Mouse (Mus musculus) liver, embryonic 14.5 days (tissue): ENCODE data around the gene Serpine1. TPM values are rescaled to one million over a fixed set of nuclear protein-coding genes. Genes with fewer than 3 reads are reported as not detected.

Experiments used
- ATAC-seq: fragments of 200-750 bp; cut with Nextera tagmentation; 2 replicates; pipeline ENCODE4 v1.8.0; 2017; ENCODE audit warnings: moderate number of reproducible peaks, mild to moderate bottlenecking, moderate library complexity; ENCODE audit not compliant: insufficient read depth
- DNase-seq, 3 experiments: peaks; one replicate each; pipeline ENCODE4 v3.0.0-alpha.2; 2012 to 2013; ENCODE audit warnings: low read depth in 3 of 3, low spot score in 3 of 3
- H3K27ac ChIP-seq: fragments of 300-500 bp; sonication (generic); 2 replicates; pipeline ENCODE4 v1.5.1; 2014; ENCODE audit warnings: moderate library complexity, mild to moderate bottlenecking, control low read depth, inconsistent platforms
- H3K27me3 ChIP-seq: fragments of 300-500 bp; sonication (generic); 2 replicates; pipeline ENCODE4 v1.6.1; 2014; ENCODE audit warnings: mild to moderate bottlenecking, low read length, moderate library complexity; ENCODE audit not compliant: control insufficient read depth, insufficient read depth
- H3K36me3 ChIP-seq: fragments of 300-500 bp; sonication (generic); replicated peaks from 2 replicates; pipeline ENCODE4 v1.6.1; 2014; ENCODE audit warnings: low read depth; ENCODE audit not compliant: control insufficient read depth, insufficient read depth
- H3K4me1 ChIP-seq, 2 experiments: fragments of 200-500 bp in 1 of 2; fragments of 300-500 bp in 1 of 2; sonication (generic) in 1 of 2; replicated peaks; 2 replicates each; pipeline ENCODE4 v1.6.1; 2012 to 2014; ENCODE audit warnings: antibody characterized with exemption in 1 of 2, inconsistent platforms in 1 of 2, low read length in 1 of 2; ENCODE audit not compliant: control insufficient read depth in 2 of 2, insufficient read depth in 2 of 2
- H3K4me2 ChIP-seq: fragments of 300-500 bp; sonication (generic); 2 replicates; pipeline ENCODE4 v1.6.1; 2014; ENCODE audit warnings: low read depth, mild to moderate bottlenecking, control low read depth, moderate library complexity
- H3K4me3 ChIP-seq, 2 experiments: fragments of 200-500 bp in 1 of 2; fragments of 300-500 bp in 1 of 2; sonication (generic) in 1 of 2; 2 replicates each; pipeline ENCODE4 v1.5.1; 2012 to 2014; ENCODE audit warnings: low read depth in 2 of 2, low read length in 2 of 2, mild to moderate bottlenecking in 2 of 2, control low read depth in 1 of 2, inconsistent platforms in 1 of 2, moderate library complexity in 1 of 2; ENCODE audit not compliant: insufficient read depth in 1 of 2
- H3K9ac ChIP-seq: fragments of 300-500 bp; sonication (generic); replicated peaks from 2 replicates; pipeline ENCODE4 v1.6.1; 2014; ENCODE audit warnings: mild to moderate bottlenecking, control low read depth, moderate library complexity
- H3K9me3 ChIP-seq: fragments of 300-500 bp; sonication (generic); 2 replicates; pipeline ENCODE4 v1.6.1; 2016; ENCODE audit warnings: low read length, mixed read lengths; ENCODE audit not compliant: control insufficient read depth
- CTCF ChIP-seq: IDR thresholded peaks from 2 replicates; pipeline ENCODE4 v1.5.1; 2016; ENCODE audit warnings: antibody characterized with exemption, low read depth, control low read depth
- EP300 ChIP-seq: IDR thresholded peaks from 2 replicates; pipeline ENCODE4 v1.6.1; 2016; ENCODE audit warnings: antibody characterized with exemption, low read depth
- WGBS: fragments of 180-500 bp; shearing (Covaris S2); extraction: QIAGEN DNeasy Blood & Tissue Kit; methylation state at CpG from one replicate; pipeline ENCODE4 v1.1.7; 2014; ENCODE audit not compliant: insufficient replicate concordance; 5-methylcytosine and 5-hydroxymethylcytosine counted together
- polyA plus RNA-seq, 2 experiments: library from polyadenylated mRNA; depleted of rRNA in 1 of 2; stranded (reverse) in 1 of 2; unstranded in 1 of 2; fragments of >200 nt; fragmentation: Nextera tagmentation in 1 of 2; extraction: Ambion mirVana in 1 of 2; gene quantifications; 2 replicates each; pipeline versions ENCODE4 v1.2.1 to v1.2.3; 2012 to 2014

Gene Serpine1
- polyA plus RNA-seq, 2 experiments, result 0.23 TPM; not detected in 1

DNA sequence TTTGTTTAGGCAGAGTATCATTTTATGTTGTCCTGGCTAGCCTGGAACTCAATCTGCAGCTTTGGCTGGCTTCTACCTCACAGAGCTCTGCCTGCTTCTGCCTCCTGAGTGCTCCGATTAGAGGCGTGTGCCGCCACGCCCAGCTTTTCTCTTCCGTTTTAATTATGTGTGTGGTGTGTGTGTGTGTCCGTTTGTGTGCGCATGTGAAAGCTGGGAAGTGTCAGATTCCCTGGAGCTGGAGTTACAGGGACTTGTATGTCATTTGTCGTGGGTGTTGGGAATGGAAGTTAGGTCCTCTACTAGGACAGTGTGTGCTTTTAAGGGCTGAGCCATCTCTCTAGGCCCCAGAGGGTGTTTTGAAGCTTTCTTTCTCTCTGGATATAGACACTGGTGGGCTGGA, 1.1 kb upstream of the Serpine1 start:
- peaks cover 6 to 23% of the 10 kb centered on the region in 2 experiments for H3K4me1 ChIP-seq
- DNase-seq (no peak), ATAC-seq (no peak)
- no peak overlapping the region for H3K4me2 ChIP-seq
- H3K4me3 ChIP-seq, result no peak overlapping the region
- H3K27ac ChIP-seq, result no peak overlapping the region
- no peaks in the 10 kb centered on the region for H3K27me3 ChIP-seq
- 76% methylated on average over 8 of the region's 8 CpGs for WGBS
- no peaks in the 10 kb centered on the region for H3K9me3 ChIP-seq
- no peaks in the 10 kb centered on the region for H3K36me3 ChIP-seq
- H3K9ac ChIP-seq, result no peak overlapping the region
- no peak for TF ChIP-seq CTCF
- no peak for TF ChIP-seq EP300

DNA sequence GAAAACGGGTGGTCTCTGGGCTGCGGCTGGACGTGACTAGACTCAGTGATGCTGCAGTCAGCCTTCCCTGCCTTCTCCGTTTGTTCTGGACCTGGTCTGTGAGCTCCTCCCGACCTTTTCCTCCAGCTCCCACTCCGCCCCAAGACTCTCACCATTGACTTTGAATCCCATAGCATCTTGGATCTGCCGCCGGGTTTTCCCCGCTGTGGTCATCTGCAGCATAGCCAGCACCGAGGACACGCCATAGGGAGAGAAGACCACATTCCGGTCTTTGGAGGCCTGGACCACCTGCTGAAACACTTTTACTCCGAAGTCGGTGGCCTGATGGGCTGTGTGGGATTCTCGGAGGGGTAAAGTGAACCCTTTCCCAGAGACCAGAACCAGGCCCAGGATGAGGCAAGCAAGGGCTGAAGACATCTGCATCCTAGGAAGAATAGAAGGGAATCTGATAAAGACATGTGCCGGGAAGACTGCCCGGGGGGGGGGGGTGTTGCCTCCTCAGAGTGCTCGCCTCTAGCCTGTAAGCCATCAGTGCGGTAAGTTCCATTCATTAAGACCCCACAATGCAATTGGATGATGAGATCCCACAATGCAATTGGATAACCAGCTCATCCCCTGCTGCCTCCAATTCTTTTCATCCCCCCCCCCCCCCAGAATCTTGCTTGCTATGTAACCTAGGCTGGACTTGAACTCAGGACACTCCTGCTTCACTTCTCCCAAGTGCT, 1.0 kb downstream of the Serpine1 start:
- TF ChIP-seq CTCF, result no peak
- no peak for TF ChIP-seq EP300
- no peak for DNase-seq
- Histone ChIP-seq H3K36me3 (no peaks in the 10 kb centered on the region), H3K4me1 (peaks cover 3 to 17% of the 10 kb centered on the region in 2 experiments), H3K27ac (no peak overlapping the region), H3K4me3 (no peak overlapping the region), H3K9me3 (no peaks in the 10 kb centered on the region), H3K9ac (no peak overlapping the region), H3K4me2 (no peak overlapping the region), H3K27me3 (no peaks in the 10 kb centered on the region; the same call in 1 of the 2 replicates)
- ATAC-seq, result no peak
- 78% methylated on average over 19 of the region's 19 CpGs for WGBS

DNA sequence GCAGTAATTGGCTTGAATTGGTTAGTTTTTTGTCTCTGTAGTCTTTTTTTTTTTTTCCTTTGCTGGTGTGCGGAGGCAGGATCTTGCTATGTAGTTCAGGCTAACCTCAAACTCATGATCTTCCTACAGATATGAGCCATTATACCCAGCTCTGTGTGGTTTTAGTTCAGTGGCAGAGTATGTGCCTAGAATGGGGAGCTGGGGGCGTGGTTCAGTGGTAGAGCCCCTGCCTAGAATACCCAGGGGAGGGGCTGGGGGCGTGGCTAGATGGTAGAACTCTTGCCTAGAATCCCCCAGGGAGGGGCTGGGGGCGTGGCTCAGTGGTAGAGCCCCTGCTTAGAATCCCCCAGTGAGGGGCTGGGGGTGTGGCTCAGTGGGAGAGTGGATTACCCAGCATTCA, 3.4 kb downstream of the Serpine1 start:
- Histone ChIP-seq H3K27me3 (no peaks in the 10 kb centered on the region; the same call in 1 of the 2 replicates), H3K4me2 (no peak overlapping the region), H3K4me1 (peaks cover 3 to 7% of the 10 kb centered on the region in 2 experiments), H3K9me3 (no peaks in the 10 kb centered on the region), H3K4me3 (no peak overlapping the region), H3K9ac (no peak overlapping the region), H3K27ac (no peak overlapping the region), H3K36me3 (no peaks in the 10 kb centered on the region)
- TF ChIP-seq CTCF, result no peak
- TF ChIP-seq EP300, result no peak
- DNase-seq, result no peak
- no peak for ATAC-seq
- 34% methylated on average over 4 of the region's 4 CpGs for WGBS

DNA sequence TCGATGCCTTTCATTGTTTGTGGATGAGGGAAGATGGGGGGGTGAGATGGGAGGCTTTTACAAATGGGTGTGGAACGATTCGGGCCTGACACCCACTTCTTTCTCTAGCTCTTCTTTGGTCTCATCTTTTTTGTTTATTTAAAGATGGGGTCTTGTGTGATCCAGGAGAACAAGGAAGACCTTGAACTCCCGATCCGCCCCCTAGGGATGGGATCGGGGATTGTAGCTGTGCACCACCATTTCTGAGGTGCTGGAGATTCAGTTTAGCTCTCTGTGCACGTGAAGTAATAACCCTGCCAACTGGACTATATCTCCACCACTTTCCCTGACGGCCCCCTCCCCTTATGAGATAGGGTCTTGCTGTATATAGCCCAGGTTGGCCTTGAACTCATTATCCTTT, 6.1 kb downstream of the Serpine1 start:
- Histone ChIP-seq H3K4me2 (no peak overlapping the region), H3K27me3 (no peaks in the 10 kb centered on the region; the same call in 1 of the 2 replicates), H3K9me3 (no peaks in the 10 kb centered on the region), H3K27ac (no peak overlapping the region), H3K9ac (no peak overlapping the region), H3K4me3 (no peak overlapping the region), H3K4me1 (no peaks in the 10 kb centered on the region; a peak in 1 of 4 replicates), H3K36me3 (no peaks in the 10 kb centered on the region)
- DNase-seq, result no peak
- peak; percentile 26; the same call in 1 of the 2 replicates for TF ChIP-seq CTCF
- TF ChIP-seq EP300, result no peak
- no peak for ATAC-seq
- 62% methylated on average over 8 of the region's 8 CpGs for WGBS

DNA sequence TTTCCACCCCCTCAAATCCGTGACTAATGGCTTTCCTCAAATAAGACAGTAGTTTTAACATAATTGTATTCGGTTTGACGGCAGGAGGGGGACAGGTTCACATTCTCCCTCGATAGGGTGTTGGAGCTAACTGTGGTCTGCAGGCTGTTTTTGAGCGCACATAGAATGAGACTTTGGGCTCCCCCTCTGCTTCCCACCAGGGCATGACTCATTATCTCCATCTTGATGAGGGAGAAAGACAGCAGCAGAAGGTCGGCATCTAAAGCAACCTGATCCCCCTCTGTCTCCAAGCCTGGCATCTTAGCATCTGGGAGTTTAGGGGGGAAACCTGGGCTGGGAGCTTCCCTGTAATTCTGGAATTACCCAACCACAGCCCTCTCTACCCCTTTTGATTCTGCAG, 6.6 kb downstream of the Serpine1 start:
- Histone ChIP-seq H3K9ac (no peak overlapping the region), H3K36me3 (no peaks in the 10 kb centered on the region), H3K4me3 (no peak overlapping the region), H3K27ac (no peak overlapping the region), H3K4me1 (no peaks in the 10 kb centered on the region; a peak in 1 of 4 replicates), H3K4me2 (no peak overlapping the region), H3K27me3 (no peaks in the 10 kb centered on the region; the same call in 1 of the 2 replicates), H3K9me3 (no peaks in the 10 kb centered on the region)
- DNase-seq (no peak), ATAC-seq (no peak)
- WGBS, result 58% methylated on average over 6 of the region's 6 CpGs
- no peak for TF ChIP-seq CTCF
